Mouse (Mus musculus) common myeloid progenitor, adult 5-6 weeks (primary cell): ENCODE measurements at regions not wholly inside any gene's neighbourhood (a gene's known extent, or its start where the extent isn't known, plus 50 kb on each side); places are given as distances from the start of the nearest gene placed in this dataset.
A peak's percentile ranks its signal among the peaks of the same experiment; 100 is the strongest.
"Not testable (repeated sequence)": the region's sequence is repeated elsewhere in the genome, so short reads cannot be mapped to it uniquely, and the experiment has no call there.

Experiments used
- ATAC-seq: replicated peaks from 2 replicates; pipeline ENCODE4 v1.8.0; 2016; ENCODE audit warnings: low read depth, mild to moderate bottlenecking, moderate TSS enrichment, inconsistent platforms; ENCODE audit not compliant: poor library complexity, severe bottlenecking

DNA sequence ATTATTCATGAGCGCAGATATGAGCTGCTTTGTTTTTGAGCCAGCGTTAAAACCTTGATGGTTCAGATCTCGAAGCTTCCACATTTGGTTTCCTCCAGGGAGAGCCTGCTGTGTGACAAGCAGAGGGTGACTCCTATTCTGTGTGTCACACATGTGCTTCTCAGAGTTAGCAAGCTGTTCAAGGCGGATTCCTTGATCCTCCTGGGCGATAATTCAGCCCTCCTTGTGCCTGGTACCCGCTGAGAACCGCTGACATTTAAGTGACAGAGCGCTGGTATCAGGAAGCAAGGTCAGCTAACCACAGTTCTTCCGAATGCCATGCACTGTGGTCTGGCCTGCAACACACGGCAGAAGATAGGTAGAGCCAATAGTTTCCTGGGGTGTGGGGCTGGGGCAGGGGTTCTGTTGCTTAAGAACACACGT is 294.5 kb upstream of the Arglu1 start:
- peak; percentile 80 for ATAC-seq

DNA sequence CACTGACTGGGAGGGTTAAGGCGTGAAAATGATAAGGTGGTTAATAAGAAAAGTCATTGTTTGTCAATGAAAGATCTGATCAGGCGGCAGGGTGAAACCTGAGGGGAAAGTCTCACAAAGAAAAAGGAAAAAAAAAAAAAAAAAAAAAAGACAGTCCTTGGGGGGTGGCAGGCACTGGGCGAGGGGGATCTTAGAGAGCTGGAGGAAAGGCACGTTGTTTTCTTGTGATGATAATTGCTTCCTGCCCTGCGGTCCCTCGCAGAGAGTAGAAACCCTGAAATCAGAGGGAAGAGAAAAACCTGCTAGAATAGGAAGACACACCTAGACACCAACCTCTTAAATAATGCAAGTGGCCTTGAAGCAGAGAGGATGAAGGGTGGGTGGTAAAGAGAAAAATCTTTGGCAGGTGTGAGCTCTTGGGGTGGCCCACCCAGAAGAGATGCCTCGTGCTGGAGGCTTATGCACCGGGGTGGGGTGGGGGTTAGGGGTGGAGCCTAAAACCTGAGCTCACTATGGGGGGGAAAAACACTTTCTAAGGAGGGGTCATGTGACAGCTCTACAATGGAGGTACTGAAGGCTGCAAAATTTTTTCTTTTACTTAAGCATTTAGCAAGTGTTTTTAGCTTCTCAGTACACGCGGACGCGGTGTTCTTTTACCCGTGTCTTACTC is 294.0 kb upstream of the Arglu1 start:
- ATAC-seq = no peak

DNA sequence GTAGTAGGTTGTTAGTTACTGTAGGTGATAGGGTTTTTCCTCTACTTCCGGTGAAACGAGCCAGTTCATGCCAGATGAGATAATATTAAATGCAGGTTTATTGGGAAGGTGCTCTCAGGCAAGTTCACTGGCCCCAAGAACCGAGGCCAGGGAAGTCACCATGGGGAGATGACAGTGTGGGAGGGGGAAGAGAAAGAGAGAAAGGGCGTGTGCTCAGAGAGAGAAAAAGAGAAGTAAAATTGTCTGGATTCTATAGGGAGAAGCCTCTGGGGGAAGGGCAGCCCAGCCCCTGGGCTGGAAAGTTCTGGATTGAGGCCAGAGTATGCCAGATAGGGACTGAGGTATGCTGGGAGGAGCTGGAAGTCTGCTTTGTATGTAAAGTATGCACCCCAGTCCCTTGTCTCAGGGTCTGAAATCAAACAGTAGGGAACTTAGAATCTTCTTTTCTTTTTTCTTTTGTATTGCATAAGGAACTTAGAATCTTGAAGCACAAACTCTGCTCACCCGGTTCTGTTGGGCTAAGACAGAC is 292.9 kb upstream of the Arglu1 start:
- ATAC-seq = peak; percentile 43

DNA sequence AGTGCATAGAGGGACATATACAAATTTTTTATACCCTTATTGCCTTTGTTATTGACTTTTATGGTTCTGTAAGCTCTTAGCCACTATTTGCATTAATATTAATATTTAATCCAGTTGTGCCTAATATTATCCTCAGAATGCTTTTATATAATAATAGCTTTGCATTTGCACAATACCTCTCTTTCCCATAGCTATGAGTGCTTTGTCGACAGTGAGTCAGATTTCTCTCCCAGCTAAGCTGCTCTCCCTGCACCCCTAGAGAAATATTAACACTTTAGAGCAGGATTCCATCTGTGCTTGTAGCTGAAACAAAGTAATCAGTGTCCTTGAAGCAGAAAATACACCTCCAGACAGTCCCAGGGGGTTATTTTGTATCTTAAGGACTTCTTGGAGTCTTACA is 288.6 kb upstream of the Arglu1 start:
- no peak for ATAC-seq

DNA sequence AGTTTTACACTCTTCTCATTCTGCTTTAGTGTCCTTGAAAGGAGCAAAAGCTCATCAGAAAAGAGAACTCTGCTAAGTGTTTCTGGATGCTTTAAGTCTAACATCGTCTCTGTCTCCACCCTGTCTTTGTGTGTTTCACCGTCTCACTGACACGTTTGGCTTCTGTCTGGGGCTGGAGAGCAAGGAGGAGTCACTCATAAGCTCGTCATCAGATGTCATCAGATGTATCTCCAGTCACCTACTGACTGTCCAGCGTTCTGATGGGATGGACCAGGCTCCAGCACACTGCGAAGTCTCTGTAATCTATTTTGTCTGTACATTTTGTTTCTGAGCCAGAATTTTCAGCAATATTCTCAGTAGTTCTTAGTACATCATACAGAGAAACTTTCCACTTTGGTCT is 283.4 kb upstream of the Arglu1 start:
- peak; percentile 19; the same call in 1 of the 2 replicates for ATAC-seq

DNA sequence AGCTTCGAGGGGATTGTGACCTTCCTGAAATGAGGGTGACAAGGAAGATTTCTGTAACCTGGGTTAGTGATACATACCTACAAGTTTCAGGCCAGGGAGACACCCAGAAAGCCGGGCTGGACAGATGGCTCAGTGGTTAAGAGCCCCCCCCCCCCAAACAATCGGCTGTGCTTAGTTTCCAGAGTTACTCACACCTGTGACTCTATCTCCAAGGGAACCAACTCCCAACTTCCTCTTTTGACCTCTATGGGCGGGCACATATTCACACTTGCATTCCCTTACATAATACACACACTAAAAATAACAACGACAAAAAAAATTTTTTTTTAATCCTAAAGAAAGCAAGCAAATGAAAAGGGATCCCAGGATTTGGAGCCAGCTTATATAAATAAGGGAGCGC is 283.0 kb upstream of the Arglu1 start:
- peak; percentile 72 for ATAC-seq

DNA sequence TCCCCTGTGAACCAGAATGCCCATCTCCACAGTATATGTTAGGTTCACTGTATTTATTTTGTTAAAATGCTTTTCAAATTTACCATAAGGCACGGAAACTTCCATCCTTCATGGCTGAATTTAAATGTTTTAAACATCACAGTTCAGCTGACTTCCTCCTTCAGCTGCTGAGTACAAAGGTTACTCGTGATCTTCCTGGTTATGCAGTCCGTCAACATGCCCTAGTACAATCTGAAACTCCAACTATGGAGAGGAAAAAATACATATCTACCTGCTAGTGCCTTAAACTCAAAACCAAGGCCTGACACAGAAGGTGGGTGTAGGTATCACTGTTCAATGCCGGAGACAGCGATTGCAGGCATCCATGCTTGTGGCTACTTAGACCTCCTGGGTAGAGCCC is 280.5 kb upstream of the Arglu1 start:
- no peak for ATAC-seq

DNA sequence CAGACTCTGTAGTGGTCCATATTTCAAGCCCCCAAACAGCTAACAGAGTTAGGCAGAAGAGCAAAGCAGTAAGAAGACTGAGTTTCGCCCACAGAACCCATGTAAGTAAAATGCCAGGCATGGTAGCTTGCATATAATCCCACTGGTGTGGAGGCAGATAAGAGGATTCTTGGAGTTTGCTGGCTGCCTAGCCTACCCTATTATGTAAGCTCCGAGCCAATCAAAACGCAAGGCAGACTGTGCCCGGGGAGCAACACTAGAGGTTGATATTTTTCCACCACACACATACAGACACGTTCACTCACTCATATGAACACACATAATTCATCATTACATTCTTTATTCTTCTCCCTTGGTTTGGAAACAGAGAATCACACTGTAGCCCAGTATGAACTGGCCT is 280.0 kb upstream of the Arglu1 start:
- no peak for ATAC-seq

DNA sequence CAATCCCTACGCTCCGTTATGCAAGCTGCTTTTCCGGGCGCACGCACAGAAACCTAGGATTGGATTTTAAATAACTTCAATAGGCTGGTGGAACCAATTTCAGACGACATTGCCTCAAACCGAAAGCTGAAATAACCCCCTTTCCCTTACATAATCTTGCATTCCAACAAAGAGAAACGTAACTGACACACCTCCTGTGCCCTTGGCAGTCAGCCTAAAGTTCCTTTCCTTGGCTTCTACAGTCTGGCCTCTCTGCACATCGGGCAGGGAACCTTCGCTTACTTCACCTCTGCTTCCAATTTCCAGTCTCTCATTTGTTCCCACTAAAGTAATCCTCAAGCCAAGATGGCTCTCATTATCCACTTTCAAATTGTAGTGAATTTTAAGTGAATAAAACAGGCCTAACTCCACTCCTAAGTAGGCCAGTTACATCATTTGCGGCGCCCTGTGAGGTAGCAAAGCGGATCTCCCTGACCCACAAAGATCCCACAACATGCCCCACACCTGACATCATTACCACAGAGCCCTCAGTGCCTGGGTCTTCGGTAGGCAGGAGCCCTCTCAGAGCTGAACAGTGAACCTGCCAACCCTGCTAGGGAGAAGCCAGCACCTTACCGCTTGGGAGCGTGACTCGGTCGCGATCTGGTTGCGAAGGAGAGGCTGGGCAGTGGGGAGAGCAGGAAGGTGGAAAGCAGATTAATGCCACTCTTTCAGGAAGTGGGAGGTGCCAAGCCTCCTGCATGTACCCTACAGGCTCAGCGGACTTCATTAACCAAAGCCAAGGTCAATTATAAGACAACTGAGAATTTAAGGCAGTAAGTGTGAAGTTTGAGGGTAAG is 279.0 kb upstream of the Arglu1 start:
- peak; percentile 77 for ATAC-seq

DNA sequence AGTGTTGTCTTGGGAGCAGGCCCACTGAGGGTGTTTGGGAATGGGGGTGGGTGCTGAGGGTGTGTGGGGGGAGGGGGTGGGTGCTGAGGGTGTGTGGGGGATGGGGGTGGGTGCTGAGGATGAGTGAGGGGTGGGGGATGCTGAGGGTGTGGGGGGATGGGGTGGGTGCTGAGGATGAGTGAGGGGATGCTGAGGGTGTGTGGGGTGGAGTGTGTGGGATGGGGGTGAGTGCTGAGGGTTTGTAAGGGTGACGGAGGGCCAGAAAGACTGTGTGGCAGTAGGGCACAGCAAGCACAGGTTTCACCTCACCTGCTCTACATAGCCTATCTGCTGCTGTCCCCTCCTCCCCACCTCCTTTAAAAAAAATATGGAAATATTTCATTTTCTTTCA is 276.3 kb upstream of the Arglu1 start:
- ATAC-seq = no peak

DNA sequence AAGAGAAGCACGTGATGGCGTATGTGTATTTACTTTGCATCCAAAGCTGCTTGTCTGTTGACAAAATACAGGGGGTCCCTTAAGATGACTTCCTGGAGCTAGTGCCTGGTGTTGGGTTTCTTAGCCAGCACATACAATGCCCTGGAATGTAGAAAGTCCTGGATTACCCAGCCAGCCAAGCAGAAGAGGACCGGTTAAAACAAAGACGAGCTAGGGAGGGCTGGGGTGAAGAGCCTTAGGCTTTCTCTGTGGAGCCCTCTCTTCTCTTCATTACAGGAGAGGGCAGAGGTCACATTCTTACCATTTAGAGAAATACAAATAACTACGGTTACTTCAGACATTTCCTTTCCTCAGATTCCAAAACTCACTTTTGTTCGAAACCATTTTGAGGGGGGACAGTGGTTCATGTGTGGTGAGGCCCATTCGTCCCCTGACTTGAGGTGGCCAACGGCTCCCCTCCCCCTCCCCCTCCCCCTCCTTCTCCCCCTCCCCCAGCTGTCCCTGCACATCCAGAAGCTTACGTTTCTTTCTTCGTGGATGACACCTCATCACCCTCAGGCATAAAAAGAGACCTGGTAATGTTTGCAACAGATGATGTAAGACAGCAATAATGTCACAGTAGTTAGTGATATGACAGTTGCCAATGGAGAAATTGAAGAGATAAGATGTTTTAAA is 275.8 kb upstream of the Arglu1 start:
- no peak for ATAC-seq

DNA sequence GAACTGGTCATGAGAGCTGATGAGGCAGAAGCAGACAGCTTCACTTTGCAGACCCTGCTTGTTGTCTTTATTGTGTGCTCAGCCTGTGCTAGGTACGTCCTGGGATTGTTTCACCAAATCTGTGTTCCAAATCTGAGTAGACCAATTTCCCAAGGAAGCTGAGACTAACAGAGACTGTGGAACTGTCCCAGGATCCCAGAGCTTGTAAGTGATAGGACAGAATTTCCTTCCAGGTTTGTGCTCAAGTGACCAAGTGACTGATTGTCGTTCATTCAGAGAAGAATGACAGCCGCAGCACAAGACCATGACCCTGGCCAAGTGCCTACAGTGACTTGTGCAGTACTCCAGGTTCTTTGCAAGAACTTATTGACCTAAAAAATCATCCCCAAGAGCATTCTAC is 269.9 kb upstream of the Arglu1 start:
- no peak for ATAC-seq

DNA sequence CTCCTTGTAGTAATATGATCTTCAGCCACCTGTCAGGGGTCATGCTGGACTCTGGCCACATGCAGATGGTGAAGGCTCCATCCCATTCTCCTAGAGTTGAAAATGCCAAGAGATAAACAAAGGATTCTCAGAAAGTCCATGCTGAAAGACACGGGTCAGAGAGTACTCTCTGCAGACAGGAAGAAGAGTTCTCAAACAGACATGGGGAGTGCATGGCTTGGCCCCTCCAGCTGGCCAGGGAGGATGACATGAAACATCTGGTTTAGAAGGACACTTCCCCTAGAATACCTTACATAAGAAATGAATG is 269.4 kb upstream of the Arglu1 start:
- ATAC-seq = no peak

DNA sequence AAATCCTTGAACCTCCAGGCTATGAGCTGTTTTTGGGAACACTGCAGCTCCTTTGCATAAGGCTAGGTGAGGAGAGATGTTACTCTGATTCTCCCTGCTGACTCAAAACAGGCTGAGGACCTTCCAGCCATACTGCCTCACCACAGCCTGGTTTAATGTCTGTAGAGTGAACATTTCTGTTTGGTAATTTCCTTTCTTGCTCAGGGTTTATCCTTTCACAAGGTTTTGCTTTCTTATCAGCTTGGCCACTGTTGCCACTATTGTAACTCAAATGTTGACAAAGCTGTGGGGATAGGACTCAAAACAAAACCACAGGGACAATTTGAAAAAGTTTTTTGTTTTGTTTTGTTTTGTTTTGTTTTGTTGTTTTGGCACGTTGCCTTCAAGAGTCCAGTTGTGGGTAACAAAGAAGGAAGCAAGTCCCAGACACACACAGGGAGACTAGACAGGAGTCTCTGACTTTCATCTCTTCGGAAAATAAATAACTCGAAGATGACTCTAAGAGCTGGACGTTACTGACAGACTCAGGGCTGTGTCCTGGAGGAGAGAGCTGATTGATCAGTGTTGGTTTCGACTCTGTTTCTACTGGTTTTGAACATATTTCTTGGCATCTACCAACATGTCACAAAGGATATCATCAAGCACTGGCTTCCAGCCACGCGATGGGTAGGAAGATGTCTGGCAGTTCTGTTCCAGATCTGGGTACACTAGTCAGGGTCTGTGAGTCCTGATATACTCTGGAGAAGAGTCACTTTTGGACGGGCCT is 268.9 kb upstream of the Arglu1 start:
- ATAC-seq = peak; percentile 71

DNA sequence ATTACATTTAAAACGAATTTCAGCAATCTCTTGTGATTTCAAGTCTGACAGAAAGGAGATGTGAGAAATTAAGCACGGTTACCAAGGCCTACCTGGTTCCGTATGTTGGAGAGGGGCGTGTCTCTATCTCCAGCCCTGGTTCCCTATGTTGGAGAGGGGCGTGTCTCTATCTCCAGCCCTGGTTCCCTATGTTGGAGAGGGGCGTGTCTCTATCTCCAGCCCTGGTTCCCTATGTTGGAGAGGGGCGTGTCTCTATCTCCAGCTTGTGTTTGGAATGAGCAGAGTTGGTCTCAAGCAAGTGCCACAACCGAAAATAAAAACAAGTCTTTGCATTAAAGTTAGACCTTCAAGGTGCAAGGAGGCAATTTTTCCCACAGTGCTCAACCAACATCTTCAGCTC is 267.8 kb upstream of the Arglu1 start:
- ATAC-seq = not testable (repeated sequence)

DNA sequence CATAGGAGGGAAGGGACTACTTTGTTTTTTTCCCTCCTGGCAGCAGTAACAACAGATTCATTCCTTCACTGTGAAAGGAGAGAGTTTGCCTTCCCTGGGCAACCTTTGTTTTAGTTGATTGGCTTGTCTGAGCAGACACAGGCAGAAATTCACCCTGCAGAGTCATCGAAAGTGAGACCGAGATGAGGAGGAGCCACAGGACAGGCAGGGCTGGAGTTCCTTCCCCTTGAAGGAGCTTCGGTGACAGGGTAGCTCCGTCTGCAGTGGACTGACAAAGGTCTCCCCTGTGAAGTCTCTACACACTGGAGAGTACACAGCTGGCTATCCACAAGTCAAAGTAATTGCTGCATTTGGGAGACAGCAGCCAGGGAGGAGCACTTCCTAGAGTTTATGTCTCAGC is 261.9 kb upstream of the Arglu1 start:
- ATAC-seq = peak; percentile 82

DNA sequence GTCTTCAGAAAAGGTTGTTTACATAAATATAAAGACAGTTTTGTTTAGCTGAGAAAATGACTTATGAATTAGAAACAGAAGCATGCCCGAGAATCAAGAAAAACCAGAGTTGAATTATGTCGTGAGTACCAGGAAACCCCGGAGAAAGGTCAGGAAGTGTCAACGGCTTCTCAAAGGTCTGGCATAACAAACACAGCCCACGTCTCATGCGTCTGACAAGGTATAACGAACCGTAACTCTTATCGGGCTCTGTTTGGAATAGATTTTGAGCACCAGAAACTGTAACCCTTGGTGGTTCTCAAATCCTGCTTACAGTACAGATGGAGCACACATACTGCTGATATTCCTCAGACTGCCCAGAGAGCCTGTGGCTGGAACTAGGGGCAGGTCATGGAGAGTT is 260.9 kb upstream of the Arglu1 start:
- ATAC-seq = peak; percentile 21

DNA sequence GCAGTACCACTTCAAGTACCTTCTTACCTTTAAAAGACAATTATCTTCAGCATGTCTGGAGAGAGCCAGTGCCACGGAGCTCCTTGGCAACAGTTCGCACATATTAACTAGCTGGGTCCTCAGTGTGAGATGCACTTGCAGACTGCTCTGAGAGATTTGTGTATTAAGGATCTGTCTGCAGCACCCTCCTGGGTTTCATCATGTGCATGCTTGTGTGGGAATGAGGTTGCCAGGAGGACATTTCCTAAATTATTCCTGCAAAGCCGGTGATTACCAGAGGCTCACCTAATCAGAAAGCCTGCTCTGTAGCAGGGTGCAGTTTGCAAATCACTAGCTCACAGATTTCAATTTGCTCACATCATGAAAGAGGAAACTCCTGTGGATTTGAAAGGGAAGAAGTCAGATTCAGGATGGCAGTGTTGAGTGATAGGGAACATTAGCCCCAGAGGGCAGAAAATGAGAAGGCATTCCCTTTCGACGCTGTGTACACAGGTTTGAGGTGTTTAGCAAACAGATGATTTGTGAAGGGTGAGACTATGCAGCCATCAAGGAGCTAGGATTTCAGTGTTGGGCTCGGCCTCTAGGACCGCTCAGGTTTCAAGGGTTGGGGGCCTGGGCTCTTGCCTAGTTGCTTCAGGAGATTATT is 257.3 kb upstream of the Arglu1 start:
- no peak for ATAC-seq

DNA sequence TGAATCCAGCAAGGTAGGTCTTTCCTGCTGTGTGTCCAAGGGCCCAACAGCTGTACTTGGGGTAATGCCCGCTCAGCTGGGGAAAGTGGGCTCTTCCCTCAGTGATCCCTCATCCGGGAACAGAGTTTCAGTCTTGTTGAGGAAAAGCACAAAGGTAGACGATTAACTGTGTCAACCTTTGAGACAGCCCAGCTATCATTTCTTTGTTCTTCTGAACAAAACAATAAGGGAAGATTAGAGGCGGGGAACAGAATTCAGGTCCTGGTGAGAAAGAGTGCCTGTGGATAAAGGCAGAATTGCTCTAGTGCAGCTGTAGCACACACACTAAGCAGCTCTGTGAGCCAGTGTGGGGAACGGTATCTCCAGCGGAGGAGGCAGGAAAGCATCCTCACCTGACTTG is 252.7 kb upstream of the Arglu1 start:
- ATAC-seq = no peak

DNA sequence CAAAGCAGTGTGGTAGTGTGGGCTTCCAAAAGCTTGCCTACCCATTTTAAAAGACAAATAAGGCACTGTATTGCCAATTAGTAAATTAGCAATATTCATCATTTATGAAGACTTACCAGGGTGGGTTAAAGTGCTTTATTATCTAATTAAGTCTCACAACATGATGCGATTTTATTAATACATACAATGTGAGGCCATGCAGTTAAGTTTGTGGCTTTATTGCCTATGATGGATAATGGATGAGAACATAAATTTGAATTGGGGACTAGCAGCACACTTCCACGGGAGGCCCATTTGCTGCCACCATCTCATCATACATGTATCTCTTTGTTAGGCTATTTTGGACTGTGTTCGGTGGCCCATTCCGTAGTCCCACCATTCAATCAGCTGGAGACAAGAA is 250.6 kb upstream of the Arglu1 start:
- ATAC-seq = no peak
